Mouse (Mus musculus): ENCODE measurements around the gene Lyrm9.

Lyrm9 gene

GRCm38 (mm10) chr11:78826442-78827013 lies at the start of gene Lyrm9:
Gene Lyrm9, plus strand, starts transcription at chr11:78826584.
- peak; percentile 90 for DNase-seq

- peak; percentile 70 for DNase-seq
These were observed 48.3 kb upstream of the Lyrm9 start for GRCm38 (mm10) chr11:78777851-78778680.

GRCm38 (mm10) chr11:78780002-78780401 lies 46.4 kb upstream of the Lyrm9 start:
- no peak for DNase-seq

- DNase-seq, result no peak
These were observed 45.8 kb upstream of the Lyrm9 start for GRCm38 (mm10) chr11:78780571-78780970.

- no peak for DNase-seq
These were observed 44.1 kb upstream of the Lyrm9 start for GRCm38 (mm10) chr11:78782326-78782725.

- no peak for DNase-seq
These were observed 43.5 kb upstream of the Lyrm9 start for GRCm38 (mm10) chr11:78782791-78783347.

- no peak for DNase-seq
These were observed 40.4 kb upstream of the Lyrm9 start for GRCm38 (mm10) chr11:78786013-78786431.

GRCm38 (mm10) chr11:78789370-78790060 lies 36.9 kb upstream of the Lyrm9 start:
- DNase-seq, result no peak

- peak; percentile 87 for DNase-seq
These were observed 34.8 kb upstream of the Lyrm9 start for GRCm38 (mm10) chr11:78791582-78791981.

- DNase-seq, result no peak
These were observed 34.3 kb upstream of the Lyrm9 start for GRCm38 (mm10) chr11:78792055-78792454.

- no peak for DNase-seq
These were observed 33.9 kb upstream of the Lyrm9 start for GRCm38 (mm10) chr11:78792465-78792864.

GRCm38 (mm10) chr11:78793116-78793515 lies 33.3 kb upstream of the Lyrm9 start:
- no peak for DNase-seq

- DNase-seq, result no peak
These were observed 30.2 kb upstream of the Lyrm9 start for GRCm38 (mm10) chr11:78796072-78796729.

- no peak for DNase-seq
These were observed 25.3 kb upstream of the Lyrm9 start for GRCm38 (mm10) chr11:78801094-78801493.

GRCm38 (mm10) chr11:78803587-78804316 lies 22.6 kb upstream of the Lyrm9 start:
- peak; percentile 47 for DNase-seq

GRCm38 (mm10) chr11:78804551-78804950 lies 21.8 kb upstream of the Lyrm9 start:
- DNase-seq, result no peak

- DNase-seq, result no peak
These were observed 21.2 kb upstream of the Lyrm9 start for GRCm38 (mm10) chr11:78805198-78805597.

- no peak for DNase-seq
These were observed 20.7 kb upstream of the Lyrm9 start for GRCm38 (mm10) chr11:78805691-78806137.

GRCm38 (mm10) chr11:78807341-78808108 lies 18.9 kb upstream of the Lyrm9 start:
- DNase-seq, result no peak

GRCm38 (mm10) chr11:78809398-78809797 lies 17.0 kb upstream of the Lyrm9 start:
- DNase-seq, result no peak

- no peak for DNase-seq
These were observed 11.9 kb upstream of the Lyrm9 start for GRCm38 (mm10) chr11:78814461-78814941.
